12 mouse cellular contexts compared by ENCODE assay signal in genomic region chr14:8030535-8030934, GRCm38 (mm10). TPM values are rescaled to one million over a fixed set of nuclear protein-coding genes. Genes with fewer than 3 reads are reported as not detected.
DNase-seq lines count a peak whose midpoint lies in the region; ATAC-seq lines count a peak whose summit lies in the region.
"Had no signal": no experiment of that assay in that cellular context is flagged by ENCODE, and none has a peak within 500 bp of the region (broad histone marks: within the 10 kb centered on the region; RNA-seq: fewer than 3 reads in every experiment).

No protein-coding gene starts in this region.

- no peak overlapping the region for H3K4me3 ChIP-seq in kidney, embryonic 15.5 days (replicated peaks)
- no peak overlapping the region for H3K4me3 ChIP-seq in heart, embryonic 12.5 days
- H3K4me3 ChIP-seq: midbrain, embryonic 12.5 days had no signal

- peaks cover 3% of the 10 kb centered on the region; the same call in 1 of the 2 replicates for H3K4me1 ChIP-seq in kidney, embryonic 15.5 days
- peaks cover 18% of the 10 kb centered on the region for H3K4me1 ChIP-seq in heart, embryonic 12.5 days (replicated peaks)

- no peak overlapping the region for H3K9ac ChIP-seq in kidney, embryonic 15.5 days
- H3K9ac ChIP-seq in heart, embryonic 12.5 days, result no peak overlapping the region
- H3K9ac ChIP-seq: liver, postnatal 0 days; midbrain, embryonic 12.5 days had no signal

- peak; percentile 75 for DNase-seq in adrenal gland, adult 2 months
- DNase-seq in adrenal gland, adult 18-20 months (ENCODE audit: low spot score in 2 of 2), result no peak
- DNase-seq in kidney, adult 8-10 months, result peak; percentile 58 to 70
- peak; percentile 28 for DNase-seq in retina, embryonic 14.5 days (ENCODE audit: low spot score)
- no peak for DNase-seq in c-Kit-positive CD71-positive TER-119-positive erythroid progenitor cells, embryonic 14.5 days (ENCODE audit: low spot score)
- DNase-seq: liver, postnatal 0 days had no signal

- no peaks in the 10 kb centered on the region for H3K9me3 ChIP-seq in kidney, embryonic 15.5 days (replicated peaks)
- no peaks in the 10 kb centered on the region for H3K9me3 ChIP-seq in heart, embryonic 12.5 days (replicated peaks)
- H3K9me3 ChIP-seq: midbrain, embryonic 12.5 days had no signal

- ATAC-seq in kidney, embryonic 15.5 days (replicated peaks; ENCODE audit: low FRiP score), result no peak; the same call in 1 of the 2 replicates
- 0 out of 2 replicates have a peak, but pooled peaks have one; percentile 11 for ATAC-seq in heart, embryonic 12.5 days (ENCODE audit: insufficient number of reproducible peaks, low FRiP score)
- no peak for ATAC-seq in inflammation-experienced regulatory T-cells, adult 6 months
- ATAC-seq: liver, postnatal 0 days had no signal

- H3K27ac ChIP-seq in kidney, embryonic 15.5 days, result no peak overlapping the region
- H3K27ac ChIP-seq in heart, embryonic 12.5 days (ENCODE audit: poor library complexity, severe bottlenecking), result peak overlapping the region; percentile 55
- H3K27ac ChIP-seq: midbrain, embryonic 12.5 days had no signal

- H3K27me3 ChIP-seq in kidney, embryonic 15.5 days, result no peaks in the 10 kb centered on the region
- no peaks in the 10 kb centered on the region for H3K27me3 ChIP-seq in heart, embryonic 12.5 days (replicated peaks)
- H3K27me3 ChIP-seq: midbrain, embryonic 12.5 days had no signal

- H3K36me3 ChIP-seq in kidney, embryonic 15.5 days, result no peaks in the 10 kb centered on the region
- H3K36me3 ChIP-seq in heart, embryonic 12.5 days, result no peaks in the 10 kb centered on the region
- H3K36me3 ChIP-seq: midbrain, embryonic 12.5 days had no signal

- 46% methylated on average over 4 of the region's 4 CpGs for WGBS in kidney, embryonic 15.5 days
- WGBS in heart, embryonic 12.5 days, result 40% methylated on average over 4 of the region's 4 CpGs

- H3K4me2 ChIP-seq in kidney, embryonic 15.5 days, result no peak overlapping the region
- H3K4me2 ChIP-seq in heart, embryonic 12.5 days, result no peak overlapping the region
- H3K4me2 ChIP-seq: midbrain, embryonic 12.5 days had no signal

RNA-seq across cellular contexts. Expression of gene Abhd6, which starts 27.8 kb away (rescaled TPM):
- total RNA-seq in adrenal gland, adult 2 months (2021), result 100 to 1,000 TPM in 1 of 2 experiments, 10 to 100 TPM in 1; 78.0 to 123 TPM
- 60.1 and 103 TPM in 2 replicates for polyA plus RNA-seq in adrenal gland, adult 2 months (2012; rRNA removed)
- 10 to 100 TPM; 51.9 to 92.9 TPM for total RNA-seq in adrenal gland, adult 18-20 months (2021)
- polyA plus RNA-seq in kidney, embryonic 15.5 days (2015; fragmentation: Nextera tagmentation; extraction: Ambion mirVana), result 24.7 and 26.6 TPM in 2 replicates
- 9.9 and 10.1 TPM in 2 replicates for polyA plus RNA-seq in heart, embryonic 12.5 days (2016; fragmentation: Nextera tagmentation; extraction: Ambion mirVana)
- 10 to 100 TPM; 22.1 to 32.7 (median 24.1) TPM for polyA plus RNA-seq in inflammation-experienced regulatory T-cells, adult 6 months (2017; shearing (Covaris generic))

RNA-seq across cellular contexts. Expression of gene Dnase1l3, which starts 36.2 kb away (rescaled TPM):
- total RNA-seq in adrenal gland, adult 2 months (2021), result 1 to 10 TPM in 1 of 2 experiments, under 1 TPM in 1; 0.24 to 1.5 TPM
- polyA plus RNA-seq in adrenal gland, adult 2 months (2012; rRNA removed), result 0.32 and 0.63 TPM in 2 replicates
- total RNA-seq in adrenal gland, adult 18-20 months (2021), result under 1 TPM; 0.45 to 0.70 TPM
- 0.29 and 0.30 TPM in 2 replicates for polyA plus RNA-seq in kidney, embryonic 15.5 days (2015; fragmentation: Nextera tagmentation; extraction: Ambion mirVana)
- 0.04 TPM in 1 of 2 replicates, not detected in the other for polyA plus RNA-seq in heart, embryonic 12.5 days (2016; fragmentation: Nextera tagmentation; extraction: Ambion mirVana)
- 10 to 100 TPM in 1 of 3 experiments, 1 to 10 TPM in 2; 3.2 to 23.9 (median 7.7) TPM for polyA plus RNA-seq in inflammation-experienced regulatory T-cells, adult 6 months (2017; shearing (Covaris generic))
- total RNA-seq: gastrocnemius, adult 8-10 months; left cerebral cortex, postnatal 14 days had no signal

RNA-seq across cellular contexts. Expression of gene Rpp14, which starts 49.6 kb away (rescaled TPM):
- total RNA-seq in adrenal gland, adult 2 months (2021), result 10 to 100 TPM; 38.8 to 39.0 TPM
- 4.3 and 6.4 TPM in 2 replicates for polyA plus RNA-seq in adrenal gland, adult 2 months (2012; rRNA removed)
- 10 to 100 TPM; 37.5 to 48.9 TPM for total RNA-seq in adrenal gland, adult 18-20 months (2021)
- 53.0 and 55.5 TPM in 2 replicates for polyA plus RNA-seq in kidney, embryonic 15.5 days (2015; fragmentation: Nextera tagmentation; extraction: Ambion mirVana)
- polyA plus RNA-seq in heart, embryonic 12.5 days (2016; fragmentation: Nextera tagmentation; extraction: Ambion mirVana), result 42.2 and 42.6 TPM in 2 replicates
- 10 to 100 TPM; 28.2 to 41.6 (median 36.0) TPM for polyA plus RNA-seq in inflammation-experienced regulatory T-cells, adult 6 months (2017; shearing (Covaris generic))

Comparison
In these comparisons a context has a peak if more than half of its experiments do, and no peak if none do; other contexts are left out.
1. DNase-seq: peak in adrenal gland, adult 2 months (single experiment), kidney, adult 8-10 months (2 of 2) and retina, embryonic 14.5 days (single experiment); none in adrenal gland, adult 18-20 months (0 of 2) and c-Kit-positive CD71-positive TER-119-positive erythroid progenitor cells, embryonic 14.5 days (single experiment).